Mouse (Mus musculus): ENCODE data around the gene Gm20403. TPM values are rescaled to one million over a fixed set of nuclear protein-coding genes. Genes with fewer than 3 reads are reported as not detected.
A peak's percentile ranks its signal among the peaks of the same experiment; 100 is the strongest.
"Not testable (repeated sequence)": the region's sequence is repeated elsewhere in the genome, so short reads cannot be mapped to it uniquely, and the experiment has no call there.

Gm20403 gene
- total and polyA plus RNA-seq, 3 experiments: not detected

- not testable (repeated sequence) for H3K36me3 ChIP-seq (ENCODE audit: control insufficient read depth in 1 of 2, insufficient read depth in 2 of 2, low read length in 2 of 2); H3K4me3 ChIP-seq (ENCODE audit: control insufficient read depth in 1 of 2, insufficient read depth in 1 of 2, low read depth in 2 of 2, low read length in 2 of 2); H3K79me2 ChIP-seq (ENCODE audit: control insufficient read depth, insufficient read depth, low read length, poor library complexity); H3K9ac ChIP-seq (ENCODE audit: control insufficient read depth, low read depth, low read length, poor library complexity, severe bottlenecking); H3K27ac ChIP-seq (ENCODE audit: control insufficient read depth, low read depth, low read length); H3K27me3 ChIP-seq (ENCODE audit: control insufficient read depth in 1 of 2, insufficient read depth in 2 of 2, low read length in 2 of 2); H3K9me3 ChIP-seq (replicated peaks; ENCODE audit: insufficient read depth, low read length)
- peak; percentile 55 for DNase-seq (ENCODE audit: low read depth, low spot score)
- TF ChIP-seq RCOR1 (IDR thresholded peaks at IDR 0.05; ENCODE audit: low read depth, low read length) (0 out of 2 replicates have a peak, but pooled peaks have one; percentile 40), ETS1 (IDR thresholded peaks at IDR 0.05; ENCODE audit: low read depth, low read length) (0 out of 2 replicates have a peak, but pooled peaks have one; percentile 24), SIN3A (IDR thresholded peaks at IDR 0.05; ENCODE audit: low read length) (0 out of 2 replicates have a peak, but pooled peaks have one; percentile 20), ZNF384 (IDR thresholded peaks at IDR 0.05; ENCODE audit: low read depth, low read length) (peak; percentile 94), EP300 (IDR thresholded peaks at IDR 0.05; ENCODE audit: low read depth in 1 of 2, low read length in 2 of 2) (peak; percentile 16 to 52; a peak in 2 of 4 replicates), GATA1 (IDR thresholded peaks at IDR 0.05; ENCODE audit: low read depth, low read length) (peak; percentile 87)
- H3K4me1 ChIP-seq (ENCODE audit: control insufficient read depth in 1 of 2, insufficient read depth in 2 of 2, low read length in 2 of 2): peaks cover 2 to 18% of the 10 kb centered on the region in 2 experiments
Observed at GRCm38 (mm10) chr12:55002532-55002931, 16.2 kb upstream of the Gm20403 start.

DNA sequence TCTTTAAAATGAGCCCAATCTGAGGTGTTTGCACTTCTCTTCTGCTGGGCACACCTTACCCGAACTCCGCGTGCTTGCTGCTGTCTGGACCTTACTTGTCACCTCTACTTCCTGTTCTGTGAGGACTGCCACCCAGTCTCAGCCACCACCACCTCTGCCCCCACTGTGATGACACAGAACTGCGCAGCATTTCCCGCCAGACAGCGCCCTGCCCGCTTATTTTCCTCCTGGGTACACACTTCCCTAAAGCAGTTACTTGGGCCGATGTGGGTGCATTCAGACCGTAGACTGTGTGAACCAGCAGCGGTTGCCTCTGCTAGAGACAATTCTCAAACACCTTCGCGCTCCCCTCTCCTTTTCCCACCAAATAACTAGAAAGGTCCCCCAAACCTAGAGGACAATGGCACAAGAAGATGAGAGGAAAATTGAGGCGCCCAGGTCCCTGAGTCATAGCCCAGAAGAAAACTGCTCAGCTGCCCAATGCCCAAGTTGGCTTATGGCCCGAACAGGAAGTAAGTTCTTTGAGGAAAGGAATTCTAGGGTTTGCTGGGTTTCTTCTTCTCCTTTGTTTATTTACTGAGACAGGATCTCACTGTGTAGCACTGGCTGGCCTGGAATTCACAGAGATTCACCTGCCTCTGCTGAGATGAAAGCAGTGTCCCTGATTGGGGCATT lies 12.8 kb upstream of the Gm20403 start:
- Histone ChIP-seq H3K4me3 (ENCODE audit: control insufficient read depth in 1 of 2, insufficient read depth in 1 of 2, low read depth in 2 of 2, low read length in 2 of 2) (peak overlapping the region; percentile 24 to 33), H3K27ac (ENCODE audit: control insufficient read depth, low read depth, low read length) (peak overlapping the region; percentile 49), H3K79me2 (ENCODE audit: control insufficient read depth, insufficient read depth, low read length, poor library complexity) (no peaks in the 10 kb centered on the region), H3K9ac (ENCODE audit: control insufficient read depth, low read depth, low read length, poor library complexity, severe bottlenecking) (peak overlapping the region; percentile 59), H3K36me3 (ENCODE audit: control insufficient read depth in 1 of 2, insufficient read depth in 2 of 2, low read length in 2 of 2) (peaks cover 0 to 9% of the 10 kb centered on the region in 2 experiments; a peak in 2 of 4 replicates), H3K27me3 (ENCODE audit: control insufficient read depth in 1 of 2, insufficient read depth in 2 of 2, low read length in 2 of 2) (no peaks in the 10 kb centered on the region), H3K4me1 (ENCODE audit: control insufficient read depth in 1 of 2, insufficient read depth in 2 of 2, low read length in 2 of 2) (peaks cover 2 to 18% of the 10 kb centered on the region in 2 experiments), H3K9me3 (replicated peaks; ENCODE audit: insufficient read depth, low read length) (no peaks in the 10 kb centered on the region)
- TF ChIP-seq EP300 (IDR thresholded peaks at IDR 0.05; ENCODE audit: low read depth in 1 of 2, low read length in 2 of 2): no peak
- no peak for TF ChIP-seq RCOR1 (IDR thresholded peaks at IDR 0.05; ENCODE audit: low read depth, low read length)
- 0 out of 2 replicates have a peak, but pooled peaks have one; percentile 22 for TF ChIP-seq NELFE (IDR thresholded peaks at IDR 0.05; ENCODE audit: low read depth, low read length)
- 0 out of 2 replicates have a peak, but pooled peaks have one; percentile 17 for TF ChIP-seq MXI1 (IDR thresholded peaks at IDR 0.05; ENCODE audit: low read depth, low read length)
- 0 out of 2 replicates have a peak, but pooled peaks have one; percentile 8 for TF ChIP-seq TBP (IDR thresholded peaks at IDR 0.05; ENCODE audit: low read depth, low read length)
- TF ChIP-seq E2F4 (IDR thresholded peaks at IDR 0.05; ENCODE audit: borderline replicate concordance, low read depth, low read length): peak; percentile 77
- DNase-seq (ENCODE audit: low read depth, low spot score): peak; percentile 82

- Histone ChIP-seq H3K9me3 (replicated peaks; ENCODE audit: insufficient read depth, low read length) (no peaks in the 10 kb centered on the region), H3K27ac (ENCODE audit: control insufficient read depth, low read depth, low read length) (no peak overlapping the region), H3K27me3 (ENCODE audit: control insufficient read depth in 1 of 2, insufficient read depth in 2 of 2, low read length in 2 of 2) (no peaks in the 10 kb centered on the region), H3K36me3 (ENCODE audit: control insufficient read depth in 1 of 2, insufficient read depth in 2 of 2, low read length in 2 of 2) (peaks cover 0 to 9% of the 10 kb centered on the region in 2 experiments; a peak in 2 of 4 replicates), H3K79me2 (ENCODE audit: control insufficient read depth, insufficient read depth, low read length, poor library complexity) (peaks cover 2% of the 10 kb centered on the region; the same call in 1 of the 2 replicates), H3K4me3 (ENCODE audit: control insufficient read depth in 1 of 2, insufficient read depth in 1 of 2, low read depth in 2 of 2, low read length in 2 of 2) (peak overlapping the region; percentile 24 to 33; a peak in 2 of 4 replicates), H3K9ac (ENCODE audit: control insufficient read depth, low read depth, low read length, poor library complexity, severe bottlenecking) (peak overlapping the region; percentile 59), H3K4me1 (ENCODE audit: control insufficient read depth in 1 of 2, insufficient read depth in 2 of 2, low read length in 2 of 2) (peaks cover 2 to 18% of the 10 kb centered on the region in 2 experiments)
- DNase-seq (ENCODE audit: low read depth, low spot score): no peak
- TF ChIP-seq HCFC1 (IDR thresholded peaks at IDR 0.05; ENCODE audit: low read depth, low read length) (no peak), CHD1 (IDR thresholded peaks at IDR 0.05; ENCODE audit: low read depth, low read length) (no peak), NRF1 (IDR thresholded peaks at IDR 0.05; ENCODE audit: insufficient read depth, low read depth, low read length, poor library complexity, severe bottlenecking) (no peak), MAFK (IDR thresholded peaks at IDR 0.05; ENCODE audit: borderline replicate concordance, low read depth, low read length) (no peak), JUND (IDR thresholded peaks at IDR 0.05; ENCODE audit: low read depth, low read length) (no peak), MXI1 (IDR thresholded peaks at IDR 0.05; ENCODE audit: low read depth, low read length) (no peak)
Observed at GRCm38 (mm10) chr12:54998411-54998810, 12.1 kb upstream of the Gm20403 start.
